Mouse (Mus musculus): ENCODE measurements around the gene St14. TPM values are rescaled to one million over a fixed set of nuclear protein-coding genes. Genes with fewer than 3 reads are reported as not detected.
"Not testable (repeated sequence)": the region's sequence is repeated elsewhere in the genome, so short reads cannot be mapped to it uniquely, and the experiment has no call there.

The St14 gene
- 29.7 and 31.7 TPM in 2 replicates for polyA plus RNA-seq (2015; fragmentation: Nextera tagmentation; extraction: Ambion mirVana)

- Histone ChIP-seq H3K4me1 (peaks cover 21% of the 10 kb centered on the region), H3K9ac (peak within 1 kb of the TSS; percentile 58), H3K27ac (replicated peaks) (no peak within 1 kb of the TSS), H3K4me2 (replicated peaks) (peak within 1 kb of the TSS; percentile 82), H3K27me3 (peaks cover 48% of the 10 kb centered on the region), H3K36me3 (no peaks in the 10 kb centered on the region), H3K4me3 (replicated peaks) (peak within 1 kb of the TSS; percentile 51), H3K9me3 (replicated peaks) (no peaks in the 10 kb centered on the region)
- 1% methylated on average over 67 of the region's 74 CpGs for WGBS
- peak; percentile 67 for ATAC-seq (ENCODE audit: insufficient number of reproducible peaks, low FRiP score, low TSS enrichment, low read depth)
These were observed at the start of gene St14 for GRCm38 (mm10) chr9:31131205-31131968. Gene St14 (minus strand): TSS chr9:31131853.

GRCm38 (mm10) chr9:31177692-31178091 lies 46.0 kb upstream of the St14 start:
- Histone ChIP-seq H3K4me2 (replicated peaks) (no peak overlapping the region), H3K4me3 (replicated peaks) (no peak overlapping the region), H3K9me3 (replicated peaks) (no peaks in the 10 kb centered on the region), H3K27ac (replicated peaks) (no peak overlapping the region), H3K36me3 (peaks cover 12% of the 10 kb centered on the region; the same call in 1 of the 2 replicates), H3K4me1 (peaks cover 26% of the 10 kb centered on the region), H3K27me3 (no peaks in the 10 kb centered on the region), H3K9ac (no peak overlapping the region)
- ATAC-seq (ENCODE audit: insufficient number of reproducible peaks, low FRiP score, low TSS enrichment, low read depth), result no peak
- 85% methylated on average over 6 of the region's 6 CpGs for WGBS

GRCm38 (mm10) chr9:31176379-31177130 lies 44.9 kb upstream of the St14 start:
- Histone ChIP-seq H3K4me2 (replicated peaks) (no peak overlapping the region), H3K4me3 (replicated peaks) (no peak overlapping the region), H3K27ac (replicated peaks) (peak overlapping the region; percentile 48; the same call in 1 of the 2 replicates), H3K9me3 (replicated peaks) (no peaks in the 10 kb centered on the region), H3K27me3 (no peaks in the 10 kb centered on the region), H3K36me3 (peaks cover 16% of the 10 kb centered on the region; the same call in 1 of the 2 replicates), H3K9ac (no peak overlapping the region), H3K4me1 (peaks cover 23% of the 10 kb centered on the region)
- peak; percentile 76; the same call in 1 of the 2 replicates for ATAC-seq (ENCODE audit: insufficient number of reproducible peaks, low FRiP score, low TSS enrichment, low read depth)
- 73% methylated on average over 8 of the region's 8 CpGs for WGBS

GRCm38 (mm10) chr9:31175978-31176377 lies 44.3 kb upstream of the St14 start:
- 49% methylated on average over 3 of the region's 3 CpGs for WGBS
- Histone ChIP-seq H3K4me2 (replicated peaks) (no peak overlapping the region), H3K4me3 (replicated peaks) (no peak overlapping the region), H3K36me3 (peaks cover 20% of the 10 kb centered on the region; the same call in 1 of the 2 replicates), H3K9ac (no peak overlapping the region), H3K27ac (replicated peaks) (no peak overlapping the region), H3K4me1 (peaks cover 17% of the 10 kb centered on the region), H3K27me3 (no peaks in the 10 kb centered on the region), H3K9me3 (replicated peaks) (no peaks in the 10 kb centered on the region)
- no peak for ATAC-seq (ENCODE audit: insufficient number of reproducible peaks, low FRiP score, low TSS enrichment, low read depth)

- H3K27ac ChIP-seq (replicated peaks), result no peak overlapping the region
- H3K9me3 ChIP-seq (replicated peaks), result no peaks in the 10 kb centered on the region
- no peak overlapping the region for H3K4me2 ChIP-seq (replicated peaks)
- H3K36me3 ChIP-seq, result peaks cover 20% of the 10 kb centered on the region; the same call in 1 of the 2 replicates
- H3K4me1 ChIP-seq, result peaks cover 17% of the 10 kb centered on the region
- ATAC-seq (ENCODE audit: insufficient number of reproducible peaks, low FRiP score, low TSS enrichment, low read depth), result no peak
- H3K27me3 ChIP-seq, result no peaks in the 10 kb centered on the region
- H3K4me3 ChIP-seq (replicated peaks), result no peak overlapping the region
- 90% methylated on average over 6 of the region's 6 CpGs for WGBS
- H3K9ac ChIP-seq, result no peak overlapping the region
These were observed 43.7 kb upstream of the St14 start for GRCm38 (mm10) chr9:31175346-31175745.

- Histone ChIP-seq H3K27ac (replicated peaks) (no peak overlapping the region), H3K36me3 (peaks cover 49% of the 10 kb centered on the region), H3K9me3 (replicated peaks) (no peaks in the 10 kb centered on the region), H3K27me3 (no peaks in the 10 kb centered on the region), H3K4me2 (replicated peaks) (no peak overlapping the region), H3K9ac (no peak overlapping the region), H3K4me1 (no peaks in the 10 kb centered on the region), H3K4me3 (replicated peaks) (no peak overlapping the region)
- WGBS, result 85% methylated on average over 22 of the region's 22 CpGs
- ATAC-seq (ENCODE audit: insufficient number of reproducible peaks, low FRiP score, low TSS enrichment, low read depth), result no peak
These were observed 36.9 kb upstream of the St14 start for GRCm38 (mm10) chr9:31168356-31169093.

- Histone ChIP-seq H3K36me3 (peaks cover 54% of the 10 kb centered on the region), H3K4me3 (replicated peaks) (no peak overlapping the region), H3K27ac (replicated peaks) (no peak overlapping the region), H3K4me2 (replicated peaks) (no peak overlapping the region), H3K9ac (no peak overlapping the region), H3K9me3 (replicated peaks) (no peaks in the 10 kb centered on the region), H3K4me1 (no peaks in the 10 kb centered on the region), H3K27me3 (no peaks in the 10 kb centered on the region)
- 90% methylated on average over 13 of the region's 13 CpGs for WGBS
- no peak for ATAC-seq (ENCODE audit: insufficient number of reproducible peaks, low FRiP score, low TSS enrichment, low read depth)
These were observed 35.7 kb upstream of the St14 start for GRCm38 (mm10) chr9:31167305-31167704.

- H3K4me3 ChIP-seq (replicated peaks); H3K27me3 ChIP-seq; ATAC-seq (ENCODE audit: insufficient number of reproducible peaks, low FRiP score, low TSS enrichment, low read depth); H3K27ac ChIP-seq (replicated peaks); H3K9ac ChIP-seq; H3K4me1 ChIP-seq; H3K9me3 ChIP-seq (replicated peaks); H3K4me2 ChIP-seq (replicated peaks): not testable (repeated sequence)
- peaks cover 63% of the 10 kb centered on the region for H3K36me3 ChIP-seq
- WGBS, result 79% methylated on average over 3 of the region's 3 CpGs
These were observed 33.9 kb upstream of the St14 start for GRCm38 (mm10) chr9:31165505-31165904.

- H3K9me3 ChIP-seq (replicated peaks), result no peaks in the 10 kb centered on the region
- H3K27me3 ChIP-seq, result no peaks in the 10 kb centered on the region
- ATAC-seq (ENCODE audit: insufficient number of reproducible peaks, low FRiP score, low TSS enrichment, low read depth), result no peak
- no peak overlapping the region for H3K27ac ChIP-seq (replicated peaks)
- peaks cover 76% of the 10 kb centered on the region for H3K36me3 ChIP-seq
- H3K9ac ChIP-seq, result no peak overlapping the region
- no peaks in the 10 kb centered on the region for H3K4me1 ChIP-seq
- no peak overlapping the region for H3K4me3 ChIP-seq (replicated peaks)
- 77% methylated on average over 1 of the region's 1 CpGs for WGBS
- no peak overlapping the region for H3K4me2 ChIP-seq (replicated peaks)
These were observed 31.7 kb upstream of the St14 start for GRCm38 (mm10) chr9:31163327-31163726.

GRCm38 (mm10) chr9:31162911-31163310 lies 31.3 kb upstream of the St14 start:
- Histone ChIP-seq H3K9me3 (replicated peaks) (no peaks in the 10 kb centered on the region), H3K4me1 (no peaks in the 10 kb centered on the region), H3K4me3 (replicated peaks) (no peak overlapping the region), H3K4me2 (replicated peaks) (no peak overlapping the region), H3K9ac (no peak overlapping the region), H3K27ac (replicated peaks) (no peak overlapping the region), H3K27me3 (no peaks in the 10 kb centered on the region), H3K36me3 (peaks cover 76% of the 10 kb centered on the region)
- 63% methylated on average over 1 of the region's 1 CpGs for WGBS
- ATAC-seq (ENCODE audit: insufficient number of reproducible peaks, low FRiP score, low TSS enrichment, low read depth), result no peak

- Histone ChIP-seq H3K9me3 (replicated peaks) (no peaks in the 10 kb centered on the region), H3K36me3 (peaks cover 88% of the 10 kb centered on the region), H3K4me1 (no peaks in the 10 kb centered on the region), H3K9ac (no peak overlapping the region), H3K4me2 (replicated peaks) (no peak overlapping the region), H3K4me3 (replicated peaks) (no peak overlapping the region), H3K27ac (replicated peaks) (no peak overlapping the region), H3K27me3 (no peaks in the 10 kb centered on the region)
- no peak for ATAC-seq (ENCODE audit: insufficient number of reproducible peaks, low FRiP score, low TSS enrichment, low read depth)
- WGBS, result 83% methylated on average over 4 of the region's 4 CpGs
These were observed 28.3 kb upstream of the St14 start for GRCm38 (mm10) chr9:31159910-31160309.

Data from embryonic facial prominence, embryonic 15.5 days (tissue).